Mouse (Mus musculus) thymus, adult 2 months (tissue): ENCODE results near the gene Ythdf2.

ENCODE experiments used
- CTCF ChIP-seq: fragments of 200-500 bp; IDR thresholded peaks from 2 replicates; pipeline ENCODE4 v1.5.1; 2012; ENCODE audit warnings: mild to moderate bottlenecking, control low read depth, low read length, moderate library complexity, borderline replicate concordance; ENCODE audit not compliant: control insufficient read depth, poor library complexity, insufficient read depth; ENCODE audit errors: extremely low read depth
- POLR2A ChIP-seq: fragments of 200-500 bp; IDR thresholded peaks from 2 replicates; pipeline ENCODE4 v1.6.1; 2012; ENCODE audit warnings: mild to moderate bottlenecking, low read length, control low read depth, moderate library complexity; ENCODE audit not compliant: control insufficient read depth, poor library complexity, insufficient read depth; ENCODE audit errors: extremely low read depth

DNA sequence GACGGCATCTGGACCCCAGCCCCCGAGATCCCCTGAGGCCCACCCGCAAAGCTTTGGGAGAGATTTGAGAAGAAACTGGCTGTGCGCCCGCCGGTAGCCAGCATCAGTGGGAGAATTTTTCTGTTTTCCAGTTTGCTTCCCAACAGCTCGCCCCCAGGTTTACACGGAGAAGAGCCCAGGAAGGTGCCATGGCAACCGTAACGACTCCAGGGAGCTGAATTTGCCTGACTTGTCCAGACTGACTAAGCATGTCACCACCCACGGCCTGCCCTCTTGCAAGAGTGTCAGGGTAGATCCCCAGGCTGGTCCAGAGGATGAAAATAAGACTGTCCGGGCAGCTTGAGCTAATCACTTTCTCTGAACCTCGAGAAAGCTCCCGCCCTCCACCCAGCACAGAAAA lies 46.4 kb downstream of the Ythdf2 start:
- TF ChIP-seq CTCF, result no peak
- TF ChIP-seq POLR2A, result no peak
